ENCODE assay signal across 12 mouse cellular contexts in the genomic region with DNA sequence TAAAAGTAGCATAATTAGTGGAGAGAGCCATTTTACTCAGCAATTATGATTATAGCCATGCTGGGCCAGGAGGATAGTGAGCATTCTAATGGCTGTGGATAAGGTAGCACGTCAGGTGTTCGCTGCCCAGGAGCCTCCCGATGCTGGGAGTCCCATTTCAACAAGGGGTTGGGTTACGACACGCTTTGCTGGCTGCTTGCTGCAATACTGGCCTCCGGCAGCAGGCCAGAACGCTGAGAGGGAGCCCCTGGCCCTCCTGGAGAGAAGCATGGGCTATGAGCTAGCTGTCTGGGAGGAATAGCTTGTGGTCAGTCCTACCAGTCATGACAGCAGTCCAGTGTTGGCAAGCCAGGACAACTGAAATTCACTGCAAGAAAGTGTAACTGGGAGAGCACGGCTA.
DNase-seq lines count a peak whose midpoint lies in the region; ATAC-seq and TF ChIP-seq lines count a peak whose summit lies in the region.
"Had no signal": no experiment of that assay in that cellular context is flagged by ENCODE, and none has a peak within 500 bp of the region (broad histone marks: within the 10 kb centered on the region; RNA-seq: fewer than 3 reads in every experiment).

No protein-coding gene starts in this region.

- H3K27me3 ChIP-seq in intestine, postnatal 0 days (replicated peaks; ENCODE audit: control insufficient read depth, insufficient read depth, low read length): no peaks in the 10 kb centered on the region
- no peaks in the 10 kb centered on the region for H3K27me3 ChIP-seq in intestine, embryonic 15.5 days (replicated peaks)
- no peaks in the 10 kb centered on the region for H3K27me3 ChIP-seq in embryonic facial prominence, embryonic 10.5 days (replicated peaks; ENCODE audit: low read depth, poor library complexity, severe bottlenecking)
- H3K27me3 ChIP-seq in liver, embryonic 15.5 days: no peaks in the 10 kb centered on the region
- no peaks in the 10 kb centered on the region for H3K27me3 ChIP-seq in midbrain, embryonic 14.5 days (ENCODE audit: control insufficient read depth, insufficient read depth, low read length)
- H3K27me3 ChIP-seq in hindbrain, embryonic 13.5 days: no peaks in the 10 kb centered on the region
- H3K27me3 ChIP-seq: limb, embryonic 15.5 days had no signal

- no peaks in the 10 kb centered on the region for H3K36me3 ChIP-seq in intestine, postnatal 0 days (ENCODE audit: control insufficient read depth, insufficient read depth)
- no peaks in the 10 kb centered on the region for H3K36me3 ChIP-seq in intestine, embryonic 15.5 days
- H3K36me3 ChIP-seq in embryonic facial prominence, embryonic 10.5 days (replicated peaks): no peaks in the 10 kb centered on the region
- H3K36me3 ChIP-seq in liver, embryonic 15.5 days (replicated peaks): no peaks in the 10 kb centered on the region
- H3K36me3 ChIP-seq in midbrain, embryonic 14.5 days (ENCODE audit: control insufficient read depth, insufficient read depth, low read length): no peaks in the 10 kb centered on the region
- H3K36me3 ChIP-seq in hindbrain, embryonic 13.5 days: no peaks in the 10 kb centered on the region
- H3K36me3 ChIP-seq: limb, embryonic 15.5 days had no signal

- WGBS in intestine, postnatal 0 days: 35% methylated on average over 8 of the region's 8 CpGs
- WGBS in intestine, embryonic 15.5 days: 64% methylated on average over 8 of the region's 8 CpGs
- WGBS in embryonic facial prominence, embryonic 10.5 days: 44% methylated on average over 8 of the region's 8 CpGs
- 45% methylated on average over 8 of the region's 8 CpGs for WGBS in liver, embryonic 15.5 days (ENCODE audit: insufficient replicate concordance)
- WGBS in midbrain, embryonic 14.5 days: 49% methylated on average over 8 of the region's 8 CpGs
- WGBS in hindbrain, embryonic 13.5 days: 56% methylated on average over 8 of the region's 8 CpGs

- H3K4me1 ChIP-seq in intestine, postnatal 0 days (replicated peaks; ENCODE audit: control insufficient read depth, insufficient read depth, low read length): peaks cover 10% of the 10 kb centered on the region
- no peaks in the 10 kb centered on the region for H3K4me1 ChIP-seq in intestine, embryonic 15.5 days (replicated peaks)
- peaks cover 5% of the 10 kb centered on the region; the same call in 1 of the 2 replicates for H3K4me1 ChIP-seq in embryonic facial prominence, embryonic 10.5 days
- H3K4me1 ChIP-seq in liver, embryonic 15.5 days (replicated peaks): no peaks in the 10 kb centered on the region
- no peaks in the 10 kb centered on the region for H3K4me1 ChIP-seq in midbrain, embryonic 14.5 days (ENCODE audit: control insufficient read depth, insufficient read depth, low read length)
- H3K4me1 ChIP-seq in hindbrain, embryonic 13.5 days (replicated peaks): no peaks in the 10 kb centered on the region
- H3K4me1 ChIP-seq: limb, embryonic 15.5 days had no signal

- peak overlapping the region; percentile 35; the same call in 1 of the 2 replicates for H3K27ac ChIP-seq in intestine, postnatal 0 days (ENCODE audit: low read depth, low read length)
- no peak overlapping the region for H3K27ac ChIP-seq in intestine, embryonic 15.5 days
- no peak overlapping the region for H3K27ac ChIP-seq in embryonic facial prominence, embryonic 10.5 days (replicated peaks)
- H3K27ac ChIP-seq in liver, embryonic 15.5 days (replicated peaks): no peak overlapping the region
- H3K27ac ChIP-seq in midbrain, embryonic 14.5 days (replicated peaks; ENCODE audit: low read depth, low read length): no peak overlapping the region
- H3K27ac ChIP-seq in hindbrain, embryonic 13.5 days: no peak overlapping the region
- H3K27ac ChIP-seq: hindbrain, postnatal 0 days; left cerebral cortex, adult 2 months; limb, embryonic 15.5 days had no signal

- H3K9ac ChIP-seq in intestine, postnatal 0 days (ENCODE audit: low read depth, low read length): no peak overlapping the region
- no peak overlapping the region for H3K9ac ChIP-seq in intestine, embryonic 15.5 days
- no peak overlapping the region for H3K9ac ChIP-seq in liver, embryonic 15.5 days
- no peak overlapping the region for H3K9ac ChIP-seq in midbrain, embryonic 14.5 days (replicated peaks; ENCODE audit: low read length)
- no peak overlapping the region for H3K9ac ChIP-seq in hindbrain, embryonic 13.5 days
- H3K9ac ChIP-seq: limb, embryonic 15.5 days had no signal

- DNase-seq in adrenal gland, postnatal 14 days: peak; percentile 52
- DNase-seq in embryonic facial prominence, embryonic 10.5 days (ENCODE audit: low spot score): peak; percentile 16
- no peak for DNase-seq in midbrain, embryonic 14.5 days
- no peak for DNase-seq in thymus, postnatal 4 days
- DNase-seq: cerebellum, adult 18-20 months had no signal

- peak; percentile 13; the same call in 1 of the 2 replicates for TF ChIP-seq CTCF in intestine, postnatal 0 days (IDR thresholded peaks at IDR 0.05; ENCODE audit: low read depth)

- ATAC-seq in intestine, postnatal 0 days: no peak
- no peak for ATAC-seq in intestine, embryonic 15.5 days
- 0 out of 2 replicates have a peak, but pooled peaks have one; percentile 25 for ATAC-seq in liver, embryonic 15.5 days (ENCODE audit: insufficient read depth)
- no peak for ATAC-seq in midbrain, embryonic 14.5 days (ENCODE audit: low FRiP score, low TSS enrichment)
- ATAC-seq in hindbrain, embryonic 13.5 days (ENCODE audit: low FRiP score): no peak
- ATAC-seq: hindbrain, postnatal 0 days had no signal

- no peaks in the 10 kb centered on the region for H3K9me3 ChIP-seq in intestine, postnatal 0 days (ENCODE audit: control insufficient read depth)
- H3K9me3 ChIP-seq in intestine, embryonic 15.5 days: no peaks in the 10 kb centered on the region
- no peaks in the 10 kb centered on the region for H3K9me3 ChIP-seq in embryonic facial prominence, embryonic 10.5 days
- H3K9me3 ChIP-seq in liver, embryonic 15.5 days (replicated peaks): no peaks in the 10 kb centered on the region
- no peaks in the 10 kb centered on the region for H3K9me3 ChIP-seq in midbrain, embryonic 14.5 days (ENCODE audit: control insufficient read depth, low read length)
- no peaks in the 10 kb centered on the region for H3K9me3 ChIP-seq in hindbrain, embryonic 13.5 days
- H3K9me3 ChIP-seq: limb, embryonic 15.5 days had no signal

- H3K4me2 ChIP-seq in intestine, postnatal 0 days (replicated peaks; ENCODE audit: low read depth): no peak overlapping the region
- no peak overlapping the region for H3K4me2 ChIP-seq in intestine, embryonic 15.5 days (replicated peaks)
- no peak overlapping the region for H3K4me2 ChIP-seq in liver, embryonic 15.5 days
- no peak overlapping the region for H3K4me2 ChIP-seq in midbrain, embryonic 14.5 days (ENCODE audit: low read length)
- H3K4me2 ChIP-seq in hindbrain, embryonic 13.5 days: no peak overlapping the region
- H3K4me2 ChIP-seq: limb, embryonic 15.5 days had no signal

- H3K4me3 ChIP-seq in intestine, postnatal 0 days (ENCODE audit: low read depth, low read length): no peak overlapping the region
- H3K4me3 ChIP-seq in intestine, embryonic 15.5 days (replicated peaks): no peak overlapping the region
- H3K4me3 ChIP-seq in embryonic facial prominence, embryonic 10.5 days: no peak overlapping the region
- no peak overlapping the region for H3K4me3 ChIP-seq in liver, embryonic 15.5 days (replicated peaks)
- no peak overlapping the region for H3K4me3 ChIP-seq in midbrain, embryonic 14.5 days (replicated peaks; ENCODE audit: low read depth, low read length)
- no peak overlapping the region for H3K4me3 ChIP-seq in hindbrain, embryonic 13.5 days
- H3K4me3 ChIP-seq: left cerebral cortex, adult 2 months; limb, embryonic 15.5 days had no signal

Comparison
In these comparisons a context has a peak if more than half of its experiments do, and no peak if none do; other contexts are left out.
1. DNase-seq: peak in adrenal gland, postnatal 14 days (single experiment) and embryonic facial prominence, embryonic 10.5 days (single experiment); none in midbrain, embryonic 14.5 days (single experiment) and thymus, postnatal 4 days (single experiment).